Mouse (Mus musculus): Measurements from ENCODE around the gene Chp1. TPM values are rescaled to one million over a fixed set of nuclear protein-coding genes. Genes with fewer than 3 reads are reported as not detected.
"Not testable (repeated sequence)": the region's sequence is repeated elsewhere in the genome, so short reads cannot be mapped to it uniquely, and the experiment has no call there.

Gene Chp1
- polyA plus RNA-seq, 1 experiment from 2014 or later: 51.5 TPM

DNA sequence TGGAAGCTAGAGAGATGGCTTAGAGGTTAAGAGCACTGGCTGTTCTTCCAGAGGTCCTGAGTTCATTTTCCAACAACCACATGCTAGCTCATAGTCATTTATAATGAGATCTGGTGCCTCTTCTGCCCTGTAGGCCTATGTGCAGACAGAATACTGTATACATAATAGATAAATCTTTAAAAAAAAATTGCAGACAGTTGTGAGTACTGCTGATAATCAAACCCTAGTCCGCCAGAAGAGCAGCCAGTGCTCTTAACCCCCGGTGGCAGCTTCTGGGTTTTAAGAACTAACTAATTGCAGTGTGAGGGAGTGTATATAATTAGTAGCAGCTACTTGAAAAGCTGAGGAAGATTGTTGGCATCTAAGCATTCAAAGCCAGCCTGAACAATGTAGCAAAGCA lies 35.9 kb downstream of the Chp1 start:
- H3K27ac ChIP-seq: no peak overlapping the region
- H3K4me3 ChIP-seq: no peak overlapping the region
- no peak for DNase-seq (ENCODE audit: extremely low spot score, low spot score)
- WGBS: 72% methylated on average over 2 of the region's 2 CpGs
- no peaks in the 10 kb centered on the region for H3K4me1 ChIP-seq
- H3K9me3 ChIP-seq: no peaks in the 10 kb centered on the region
- peaks cover 3% of the 10 kb centered on the region; the same call in 1 of the 2 replicates for H3K36me3 ChIP-seq (replicated peaks)
- H3K27me3 ChIP-seq (ENCODE audit: poor library complexity, severe bottlenecking): no peaks in the 10 kb centered on the region

DNA sequence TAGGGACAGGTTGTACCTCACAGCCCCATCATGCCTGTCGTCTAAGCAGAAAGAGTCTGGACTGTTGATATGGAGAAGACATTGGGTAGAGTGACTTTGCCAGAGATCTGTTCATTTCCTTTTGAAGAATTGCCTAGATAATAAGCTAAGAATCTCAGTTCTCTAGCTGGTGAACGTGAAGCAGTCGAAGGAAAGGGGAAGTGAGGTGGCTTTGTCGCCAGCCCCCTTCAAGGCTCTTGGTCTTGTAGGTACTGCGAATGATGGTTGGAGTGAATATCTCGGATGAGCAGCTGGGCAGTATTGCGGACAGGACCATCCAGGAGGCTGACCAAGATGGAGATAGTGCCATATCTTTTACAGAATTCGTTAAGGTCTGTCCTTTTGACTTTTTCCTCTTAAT lies 36.8 kb downstream of the Chp1 start:
- WGBS: 91% methylated on average over 8 of the region's 8 CpGs
- Histone ChIP-seq H3K9me3 (no peaks in the 10 kb centered on the region), H3K27me3 (ENCODE audit: poor library complexity, severe bottlenecking) (no peaks in the 10 kb centered on the region)

DNA sequence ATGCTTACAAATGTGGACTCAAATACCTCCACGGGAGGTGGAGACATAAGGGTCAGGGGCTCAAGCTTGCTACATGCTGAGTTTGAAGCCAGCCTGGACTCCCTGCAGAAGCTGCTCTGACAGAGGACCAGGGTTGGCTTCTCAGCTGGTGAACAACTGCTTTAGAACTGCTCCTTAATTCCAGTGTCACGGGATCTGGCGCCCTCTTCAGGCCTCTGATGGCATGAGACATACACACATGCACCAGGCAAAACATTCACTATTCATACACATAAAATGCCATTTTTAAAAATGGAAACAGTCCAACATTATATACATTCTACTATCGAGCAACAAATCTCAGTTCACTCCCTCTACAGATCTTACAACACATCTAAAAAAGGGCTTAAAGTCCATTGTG lies 39.9 kb downstream of the Chp1 start:
- Histone ChIP-seq H3K27ac (no peak overlapping the region), H3K36me3 (replicated peaks) (peaks cover 10% of the 10 kb centered on the region), H3K4me1 (no peaks in the 10 kb centered on the region), H3K9me3 (no peaks in the 10 kb centered on the region), H3K27me3 (ENCODE audit: poor library complexity, severe bottlenecking) (no peaks in the 10 kb centered on the region), H3K4me3 (no peak overlapping the region)
- DNase-seq (ENCODE audit: extremely low spot score, low spot score): peak; percentile 50
- WGBS: 16% methylated on average over 4 of the region's 4 CpGs

More for the DNA sequence above, 36.8 kb downstream of the Chp1 start:
- H3K27ac ChIP-seq: no peak overlapping the region
- peaks cover 3% of the 10 kb centered on the region; the same call in 1 of the 2 replicates for H3K36me3 ChIP-seq (replicated peaks)
- H3K4me3 ChIP-seq: no peak overlapping the region
- H3K4me1 ChIP-seq: no peaks in the 10 kb centered on the region
- DNase-seq (ENCODE audit: extremely low spot score, low spot score): no peak

DNA sequence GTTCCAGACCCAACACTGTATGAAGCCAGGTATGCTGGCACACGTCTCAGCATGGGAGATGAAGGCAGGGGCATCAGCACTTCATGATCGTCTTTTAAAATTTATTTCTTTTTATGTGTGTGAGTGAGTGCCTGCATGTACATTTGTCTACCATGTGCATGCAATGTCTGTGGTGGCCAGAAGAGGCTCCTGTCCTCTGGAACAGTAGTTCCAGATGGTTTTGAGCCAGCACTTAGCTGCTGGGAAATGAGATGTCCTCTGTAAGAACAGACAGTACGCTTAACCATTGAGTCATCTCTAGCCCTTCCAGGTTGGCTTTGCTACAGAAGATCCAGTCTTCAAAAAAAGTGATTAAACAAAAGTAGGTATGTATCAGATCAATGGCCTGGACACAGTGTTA lies 43.8 kb downstream of the Chp1 start:
- H3K27ac ChIP-seq: no peak overlapping the region
- 91% methylated on average over 3 of the region's 3 CpGs for WGBS

DNA sequence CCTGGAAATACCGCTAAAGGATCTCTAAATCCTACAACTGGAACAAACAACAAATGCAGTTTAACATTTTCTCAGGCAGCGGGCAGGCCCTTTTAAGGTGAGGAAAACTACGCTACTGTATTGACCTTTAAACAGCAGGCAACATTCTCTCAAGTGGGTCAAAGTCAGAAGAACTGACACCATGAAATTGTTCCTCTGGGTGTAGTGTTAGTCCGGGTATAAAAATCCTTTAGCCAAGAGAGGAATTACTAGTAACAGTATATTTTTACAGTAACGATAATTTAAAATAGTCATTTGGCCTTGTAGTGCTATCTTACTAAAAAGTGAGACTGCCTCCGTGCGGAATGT lies 46.2 kb downstream of the Chp1 start:
- peak; percentile 16 for DNase-seq (ENCODE audit: extremely low spot score, low spot score)

More for the DNA sequence above, 43.8 kb downstream of the Chp1 start:
- Histone ChIP-seq H3K9me3 (no peaks in the 10 kb centered on the region), H3K27me3 (ENCODE audit: poor library complexity, severe bottlenecking) (no peaks in the 10 kb centered on the region), H3K4me1 (peaks cover 15% of the 10 kb centered on the region), H3K36me3 (replicated peaks) (peaks cover 11% of the 10 kb centered on the region), H3K4me3 (no peak overlapping the region)
- no peak for DNase-seq (ENCODE audit: extremely low spot score, low spot score)

DNA sequence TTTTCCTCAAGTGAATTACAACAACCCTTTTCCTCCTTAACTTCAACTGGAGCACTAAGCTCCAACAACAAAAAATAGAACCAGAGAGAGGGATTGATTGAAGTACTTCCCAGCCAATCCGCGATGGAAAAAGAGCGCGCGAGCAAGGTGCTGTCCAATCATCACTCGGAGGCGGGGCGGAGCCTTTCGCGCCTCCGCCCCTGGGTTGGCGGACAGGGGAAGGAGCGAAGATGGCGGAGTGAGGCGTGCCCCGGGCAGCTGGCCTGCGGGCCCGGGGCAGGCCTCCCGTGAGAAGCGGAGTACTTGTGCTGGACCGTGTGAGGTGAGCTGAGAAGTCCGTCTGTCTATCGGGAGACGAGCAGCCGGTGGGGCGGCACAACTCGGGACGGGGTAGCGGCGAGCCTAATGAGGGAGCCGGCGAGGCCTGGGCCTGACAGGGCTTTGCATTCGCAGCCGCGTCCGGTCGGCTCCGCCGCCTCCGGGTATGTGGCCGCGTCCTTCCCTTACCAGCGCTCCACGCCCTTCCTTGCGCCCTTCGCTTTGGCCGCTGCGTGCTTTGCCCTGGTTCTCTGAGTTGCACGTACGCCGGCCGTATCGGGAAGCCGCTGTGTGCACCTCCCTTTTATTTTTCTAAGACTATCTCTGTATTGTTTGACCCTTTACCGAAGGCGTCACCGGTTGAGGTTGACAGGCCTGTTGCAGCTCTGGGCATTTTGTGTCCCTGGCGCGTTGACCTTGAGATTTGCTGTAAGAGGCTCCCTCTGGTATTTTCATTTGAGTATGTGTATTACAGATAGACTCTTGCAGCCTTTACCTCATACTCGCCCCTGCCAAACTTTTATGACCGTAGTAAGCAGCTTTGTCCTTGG lies 46.9 kb downstream of the Chp1 start:
- no peaks in the 10 kb centered on the region for H3K9me3 ChIP-seq
- H3K27ac ChIP-seq: peak overlapping the region; percentile 97
- peaks cover 41% of the 10 kb centered on the region for H3K36me3 ChIP-seq (replicated peaks)
- H3K4me3 ChIP-seq: peak overlapping the region; percentile 67
- WGBS: under 1% methylated on average over 61 of the region's 61 CpGs
- H3K27me3 ChIP-seq (ENCODE audit: poor library complexity, severe bottlenecking): no peaks in the 10 kb centered on the region
- H3K4me1 ChIP-seq: peaks cover 15% of the 10 kb centered on the region
- DNase-seq (ENCODE audit: extremely low spot score, low spot score): peak; percentile 94

More for the DNA sequence above, 46.2 kb downstream of the Chp1 start:
- Histone ChIP-seq H3K27me3 (ENCODE audit: poor library complexity, severe bottlenecking) (no peaks in the 10 kb centered on the region), H3K36me3 (replicated peaks) (peaks cover 35% of the 10 kb centered on the region), H3K27ac (peak overlapping the region; percentile 97), H3K4me3 (peak overlapping the region; percentile 67), H3K9me3 (no peaks in the 10 kb centered on the region), H3K4me1 (peaks cover 15% of the 10 kb centered on the region)
- WGBS: 14% methylated on average over 7 of the region's 7 CpGs

DNA sequence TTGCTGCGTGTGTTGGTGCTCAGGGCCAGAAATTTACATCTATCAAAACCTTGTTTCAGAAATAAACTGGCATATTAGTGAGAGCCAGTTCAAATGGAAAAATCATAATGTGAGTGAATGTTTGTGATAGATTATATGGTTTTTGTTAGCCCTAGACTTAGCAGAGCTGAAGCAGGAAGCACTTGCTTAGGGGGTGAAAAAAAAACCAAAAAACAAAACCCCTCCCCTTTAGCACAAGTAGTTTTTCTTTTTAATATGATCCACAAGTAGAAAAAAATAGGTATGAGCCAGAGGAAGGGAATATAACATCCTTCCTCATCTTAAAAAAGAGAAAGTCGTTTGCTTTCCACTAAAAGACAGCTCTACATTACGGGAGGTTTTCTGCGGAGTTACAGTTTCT lies 47.8 kb downstream of the Chp1 start:
- Histone ChIP-seq H3K27me3 (ENCODE audit: poor library complexity, severe bottlenecking) (no peaks in the 10 kb centered on the region), H3K27ac (peak overlapping the region; percentile 97), H3K36me3 (replicated peaks) (peaks cover 50% of the 10 kb centered on the region), H3K4me3 (peak overlapping the region; percentile 67), H3K4me1 (peaks cover 15% of the 10 kb centered on the region), H3K9me3 (no peaks in the 10 kb centered on the region)
- no peak for DNase-seq (ENCODE audit: extremely low spot score, low spot score)
- WGBS: 76% methylated on average over 4 of the region's 4 CpGs

DNA sequence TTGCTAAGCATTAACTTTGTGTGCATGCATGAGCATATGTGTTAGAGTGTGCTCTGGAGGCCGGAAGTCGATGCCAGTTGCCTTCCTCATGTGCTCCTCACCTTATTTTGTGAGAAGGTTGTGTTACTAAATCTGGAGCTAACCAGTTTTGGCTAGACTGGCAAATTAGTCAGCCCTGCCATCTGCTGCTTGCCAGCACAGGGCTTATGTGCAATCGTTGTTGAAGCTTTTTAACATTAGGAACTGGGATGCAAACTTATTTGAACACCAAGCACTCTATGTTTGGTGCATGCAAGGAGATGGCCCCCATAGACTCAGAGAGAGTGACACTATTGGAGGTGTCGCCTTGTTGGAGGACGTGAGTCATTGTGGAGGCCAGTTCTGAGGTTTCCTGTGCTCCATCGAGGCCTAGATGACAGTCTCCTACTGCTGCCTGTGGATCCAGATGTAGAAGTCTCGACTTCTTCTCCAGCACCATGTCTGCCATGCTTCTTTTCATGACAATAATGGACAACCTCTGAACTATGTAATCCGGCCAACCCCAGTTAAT lies 49.4 kb downstream of the Chp1 start:
- no peak overlapping the region for H3K27ac ChIP-seq
- H3K36me3 ChIP-seq (replicated peaks): peaks cover 60% of the 10 kb centered on the region
- DNase-seq (ENCODE audit: extremely low spot score, low spot score): no peak
- H3K4me1 ChIP-seq: peaks cover 15% of the 10 kb centered on the region
- 96% methylated on average over 8 of the region's 8 CpGs for WGBS
- H3K4me3 ChIP-seq: no peak overlapping the region
- H3K9me3 ChIP-seq: no peaks in the 10 kb centered on the region
- no peaks in the 10 kb centered on the region for H3K27me3 ChIP-seq (ENCODE audit: poor library complexity, severe bottlenecking)

DNA sequence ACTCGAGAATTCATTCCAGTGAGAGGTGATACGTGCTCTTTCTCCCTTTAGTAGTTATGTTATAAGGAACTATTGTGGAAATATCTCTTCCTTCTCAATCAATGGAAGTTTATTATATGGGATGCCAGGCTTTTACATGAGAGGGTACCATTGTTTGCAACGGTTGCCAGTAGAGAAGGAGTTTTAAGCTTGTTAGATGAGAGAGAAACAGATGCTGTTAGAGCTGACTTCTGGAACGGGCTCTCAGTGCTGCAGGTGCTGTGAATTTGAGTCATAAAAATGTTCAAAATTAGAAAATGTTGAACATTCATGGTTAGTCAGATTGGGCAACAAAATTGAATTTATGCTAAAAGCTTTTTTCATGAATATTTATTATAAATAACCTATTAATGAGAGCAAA lies 53.5 kb downstream of the Chp1 start:
- Histone ChIP-seq H3K27ac (no peak overlapping the region), H3K4me1 (peaks cover under 1% of the 10 kb centered on the region; the same call in 1 of the 2 replicates), H3K9me3 (no peaks in the 10 kb centered on the region), H3K4me3 (no peak overlapping the region), H3K27me3 (ENCODE audit: poor library complexity, severe bottlenecking) (no peaks in the 10 kb centered on the region), H3K36me3 (replicated peaks) (peaks cover 96% of the 10 kb centered on the region)
- DNase-seq (ENCODE audit: extremely low spot score, low spot score): no peak
- 90% methylated on average over 4 of the region's 4 CpGs for WGBS

DNA sequence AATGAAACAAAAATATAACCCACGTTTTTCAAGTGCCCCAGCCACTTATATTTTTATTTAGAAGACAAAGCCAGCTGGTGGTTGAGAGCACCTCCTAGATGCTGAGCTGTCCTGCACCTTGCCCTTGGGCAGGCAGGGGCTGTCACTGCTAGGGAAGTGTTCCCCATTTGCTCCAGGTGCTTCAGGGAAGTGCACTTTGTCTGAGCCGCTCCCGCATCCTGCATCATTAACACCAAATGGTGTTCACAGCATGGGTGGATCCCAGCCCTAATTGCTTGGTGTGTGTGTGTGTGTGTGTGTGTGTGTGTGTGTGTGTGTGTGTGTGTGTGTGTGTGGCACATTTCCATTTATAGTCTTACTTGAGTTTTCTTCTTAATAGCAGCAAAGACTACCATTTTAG lies 54.1 kb downstream of the Chp1 start:
- peaks cover 96% of the 10 kb centered on the region for H3K36me3 ChIP-seq (replicated peaks)
- H3K9me3 ChIP-seq; DNase-seq (ENCODE audit: extremely low spot score, low spot score); H3K27me3 ChIP-seq (ENCODE audit: poor library complexity, severe bottlenecking); H3K4me3 ChIP-seq; H3K27ac ChIP-seq; H3K4me1 ChIP-seq: not testable (repeated sequence)
- WGBS: 83% methylated on average over 3 of the region's 3 CpGs

DNA sequence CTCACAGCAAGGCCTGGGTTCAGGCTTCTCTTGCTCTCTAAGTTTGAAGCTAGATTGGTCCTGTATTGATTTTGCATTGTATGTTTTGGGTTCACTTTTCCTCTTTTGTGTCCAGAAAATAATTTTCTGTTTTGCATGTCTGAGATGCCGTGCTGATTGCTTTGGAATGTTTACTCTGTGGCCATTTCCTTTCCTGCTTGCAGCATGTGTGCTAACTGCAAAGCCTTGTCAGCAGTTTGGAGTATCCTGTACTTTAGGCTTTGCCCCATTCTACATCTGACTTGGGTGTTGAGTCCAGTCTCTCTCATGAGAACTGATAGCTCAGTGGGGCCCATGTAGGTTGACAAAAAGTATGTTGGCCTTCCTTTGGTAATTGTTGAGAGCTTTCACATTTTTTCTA lies 55.0 kb downstream of the Chp1 start:
- Histone ChIP-seq H3K9me3 (no peaks in the 10 kb centered on the region), H3K36me3 (replicated peaks) (peaks cover 96% of the 10 kb centered on the region), H3K4me3 (no peak overlapping the region), H3K27ac (no peak overlapping the region), H3K4me1 (no peaks in the 10 kb centered on the region), H3K27me3 (ENCODE audit: poor library complexity, severe bottlenecking) (no peaks in the 10 kb centered on the region)
- WGBS: 87% methylated on average over 1 of the region's 1 CpGs
- no peak for DNase-seq (ENCODE audit: extremely low spot score, low spot score)

DNA sequence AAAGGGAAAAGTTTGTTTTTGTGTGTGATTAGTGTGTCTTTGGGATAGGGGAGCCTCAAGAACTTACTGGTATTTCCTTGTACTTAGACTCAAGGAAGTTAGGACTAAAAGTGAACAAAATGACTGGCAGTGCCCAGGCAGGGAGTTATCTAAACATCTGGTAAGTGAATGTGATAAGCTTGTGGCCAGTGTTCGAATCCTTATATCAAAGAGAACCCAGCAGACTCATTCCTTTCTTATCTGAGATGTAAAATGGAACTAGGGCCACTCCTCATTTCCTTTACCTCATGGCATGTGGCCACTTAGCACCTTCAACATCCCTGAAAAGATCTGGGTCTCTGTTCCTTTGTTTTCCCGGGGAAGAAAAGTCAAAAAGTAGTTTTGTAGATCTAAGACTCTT lies 56.4 kb downstream of the Chp1 start:
- Histone ChIP-seq H3K36me3 (replicated peaks) (peaks cover 96% of the 10 kb centered on the region), H3K4me1 (no peaks in the 10 kb centered on the region), H3K27ac (no peak overlapping the region), H3K27me3 (ENCODE audit: poor library complexity, severe bottlenecking) (no peaks in the 10 kb centered on the region), H3K9me3 (no peaks in the 10 kb centered on the region), H3K4me3 (no peak overlapping the region)
- DNase-seq (ENCODE audit: extremely low spot score, low spot score): no peak
- 86% methylated on average over 2 of the region's 2 CpGs for WGBS

DNA sequence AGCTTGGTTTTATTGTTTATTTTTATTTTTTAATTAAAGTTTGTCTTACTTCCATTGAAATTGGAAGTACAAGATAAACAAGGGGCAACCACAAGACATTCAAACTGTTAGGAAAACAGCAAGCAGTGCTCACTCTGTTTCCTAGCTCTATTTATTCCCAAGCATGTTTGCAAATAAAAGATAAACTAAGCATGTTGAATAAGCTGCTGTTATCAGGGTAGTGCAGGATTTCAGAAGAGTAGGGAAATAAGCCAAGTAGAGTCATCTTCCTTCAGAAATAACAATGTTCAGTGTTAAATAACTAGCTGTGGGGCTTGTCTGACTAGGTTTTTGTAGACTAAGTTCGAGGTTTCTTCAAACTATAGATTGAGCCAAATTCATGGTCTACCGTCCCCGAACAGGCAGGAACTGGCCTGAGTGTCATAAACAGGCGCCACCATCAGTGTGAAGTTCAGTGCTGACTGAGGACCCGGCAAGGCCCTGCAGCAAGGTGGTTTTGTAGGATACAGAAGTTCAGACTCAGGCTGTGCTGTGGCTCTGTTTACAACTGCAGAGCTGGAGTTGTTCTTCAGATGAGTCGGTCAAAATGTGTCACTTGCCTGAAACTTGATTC lies 58.0 kb downstream of the Chp1 start:
- DNase-seq (ENCODE audit: extremely low spot score, low spot score): no peak
- WGBS: 88% methylated on average over 6 of the region's 6 CpGs
- peaks cover 96% of the 10 kb centered on the region for H3K36me3 ChIP-seq (replicated peaks)

More for the DNA sequence above, 58.0 kb downstream of the Chp1 start:
- Histone ChIP-seq H3K4me1 (no peaks in the 10 kb centered on the region), H3K4me3 (no peak overlapping the region), H3K27ac (no peak overlapping the region), H3K27me3 (ENCODE audit: poor library complexity, severe bottlenecking) (no peaks in the 10 kb centered on the region), H3K9me3 (no peaks in the 10 kb centered on the region)
